Mouse (Mus musculus) ES-Bruce4 (cell line): Measurements from ENCODE around the gene Olfr92.

Source experiments
- CTCF ChIP-seq: IDR thresholded peaks from one replicate; pipeline ENCODE4 v1.8.1; 2011; ENCODE audit warnings: low read depth, low read length
- POLR2A ChIP-seq: IDR thresholded peaks from one replicate; pipeline ENCODE4 v1.8.1; 2011; ENCODE audit warnings: low read length; ENCODE audit not compliant: insufficient read depth

GRCm38 (mm10) chr17:37119988-37120387 is at the start of gene Olfr92:
- no peak for TF ChIP-seq CTCF
- no peak for TF ChIP-seq POLR2A
